Mouse (Mus musculus) megakaryocyte-erythroid progenitor cell, adult 5-6 weeks (primary cell): ENCODE results near the gene Ust. TPM values are rescaled to one million over a fixed set of nuclear protein-coding genes. Genes with fewer than 3 reads are reported as not detected.

Experiments
- ATAC-seq: replicated peaks from 2 replicates; pipeline ENCODE4 v1.8.0; 2016; ENCODE audit warnings: mild to moderate bottlenecking, inconsistent platforms; ENCODE audit not compliant: severe bottlenecking, poor library complexity, low FRiP score, low TSS enrichment
- total RNA-seq, 2 experiments: library from RNA; stranded (forward) in 1 of 2; stranded (reverse) in 1 of 2; fragments of 200-1000, 215-1000 nt in 1 of 2; fragments of >200 nt in 1 of 2; fragmentation: Nextera tagmentation in 1 of 2; gene quantifications; 2 replicates each; pipeline ENCODE4 v1.2.3; 2014 to 2017

Gene Ust
- total RNA-seq, 2 experiments from 2014 or later, result not detected

DNA sequence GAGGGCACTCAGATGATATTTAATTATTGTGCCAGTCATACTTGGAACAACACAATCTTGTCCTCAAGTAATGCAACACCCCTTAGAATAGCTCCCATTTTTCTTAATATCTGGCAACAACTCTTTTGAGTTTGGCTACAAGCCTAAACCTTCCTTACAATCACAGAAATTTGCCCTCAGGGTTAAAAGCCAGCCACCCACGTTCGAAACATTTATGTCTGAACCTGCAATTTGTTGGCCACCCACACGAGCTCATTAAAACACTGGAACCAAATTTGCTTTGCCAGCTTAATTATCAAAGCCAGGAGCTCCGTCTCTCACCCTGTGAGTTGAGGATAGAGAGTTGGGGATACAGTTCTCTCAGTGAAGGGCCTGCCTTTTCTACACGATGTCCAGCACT is 70.9 kb downstream of the Ust start:
- ATAC-seq, result no peak

DNA sequence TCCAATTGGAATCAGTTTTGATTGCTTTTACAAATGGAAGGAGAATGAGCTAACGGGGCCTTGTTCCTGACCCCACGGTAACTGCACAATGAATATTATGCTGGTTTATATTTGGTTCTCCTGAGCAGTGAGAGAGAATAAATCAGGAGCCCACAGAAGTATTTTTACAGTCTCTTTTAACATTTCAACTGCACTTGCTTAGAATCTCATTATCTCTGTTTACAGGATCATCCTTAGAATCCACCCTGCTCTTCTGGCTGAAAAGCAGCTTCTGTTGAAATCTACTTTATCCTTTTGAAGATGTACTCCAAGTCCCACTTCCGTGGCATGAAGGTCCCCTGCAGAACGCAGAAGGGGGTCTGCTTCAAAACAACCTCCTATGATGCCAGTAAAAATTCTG is 71.7 kb downstream of the Ust start:
- ATAC-seq, result no peak

- ATAC-seq, result no peak
Measured at GRCm38 (mm10) chr10:8444052-8444451, 74.6 kb downstream of the Ust start.

- no peak for ATAC-seq
Measured at GRCm38 (mm10) chr10:8431857-8432256, 86.8 kb downstream of the Ust start.

DNA sequence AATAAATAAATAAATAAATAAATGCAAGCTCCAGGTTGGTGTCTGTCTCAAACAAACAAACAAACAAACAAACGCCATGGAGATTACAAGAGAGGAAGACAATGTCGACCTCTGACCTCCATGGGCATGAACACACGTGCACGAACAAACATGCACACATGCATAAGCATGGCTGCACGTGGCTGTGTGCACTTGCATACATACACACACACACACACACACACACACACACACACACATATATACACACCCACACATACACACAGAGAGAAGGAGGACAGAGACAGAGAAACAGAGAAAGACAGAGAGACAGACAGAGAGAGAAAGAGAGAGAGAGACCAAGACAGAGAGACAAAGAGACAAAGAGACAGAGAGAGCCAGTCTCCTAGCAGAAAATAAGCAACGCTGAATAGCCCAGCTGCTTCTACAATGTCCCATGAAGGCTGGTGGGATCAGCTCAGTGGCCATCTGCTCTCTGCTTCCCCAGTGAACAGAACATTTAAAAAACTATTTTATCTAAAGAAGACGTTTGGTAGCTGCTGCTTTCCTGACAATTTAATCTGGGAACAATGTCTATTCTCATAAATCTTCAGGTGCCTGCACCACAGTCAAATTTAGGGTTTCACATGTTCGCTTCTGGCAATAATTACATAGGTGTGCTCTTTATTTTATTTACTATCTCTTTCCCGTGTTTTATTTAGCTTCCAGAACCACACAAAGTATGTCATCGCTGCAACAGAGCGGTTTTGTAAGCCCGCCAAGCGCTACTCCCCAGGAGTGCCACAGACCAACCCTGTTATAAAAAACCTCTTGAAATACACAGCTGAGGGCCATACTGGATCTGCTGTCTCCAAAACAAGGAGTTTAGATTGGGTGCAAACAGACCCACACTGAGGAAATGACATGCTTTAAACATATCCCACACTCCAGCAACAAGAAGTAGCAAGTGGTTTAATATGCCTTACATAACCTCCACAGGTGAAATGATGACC is 89.5 kb downstream of the Ust start:
- ATAC-seq, result no peak

DNA sequence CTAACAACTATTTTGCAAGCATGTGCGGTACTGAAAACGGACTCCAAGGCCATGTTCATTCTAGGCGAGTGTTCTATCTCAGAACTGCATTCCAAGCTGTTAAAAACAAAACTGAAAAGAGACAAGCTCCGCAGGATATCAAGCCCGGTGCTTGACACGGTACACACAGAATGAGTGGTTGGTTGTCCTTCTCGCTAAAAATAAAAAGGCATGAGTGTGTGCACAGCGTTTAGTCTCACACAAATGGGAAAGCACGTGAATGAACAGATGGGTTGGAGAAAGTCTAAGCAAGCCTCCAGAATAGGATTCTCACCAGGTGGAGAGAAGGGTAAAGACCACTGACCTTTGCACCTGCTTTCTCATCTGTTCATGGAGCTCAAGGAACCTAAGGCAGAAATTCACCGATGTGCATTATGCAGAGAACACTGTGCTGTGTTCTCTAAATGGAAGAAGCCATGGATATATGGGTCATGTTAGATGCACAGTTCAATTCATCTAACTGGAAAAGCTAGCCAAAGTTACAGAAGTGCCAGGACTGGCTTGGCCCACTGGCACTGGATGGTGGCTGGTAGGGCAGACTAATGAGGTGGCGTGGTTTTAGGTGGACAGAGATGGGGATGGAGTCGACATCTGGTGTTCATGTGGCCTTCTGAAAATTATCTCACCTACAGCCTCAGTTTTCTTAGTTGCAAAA is 90.8 kb downstream of the Ust start:
- ATAC-seq, result no peak

GRCm38 (mm10) chr10:8419496-8420009 is 99.1 kb downstream of the Ust start:
- no peak for ATAC-seq

GRCm38 (mm10) chr10:8415474-8415873 is 103.2 kb downstream of the Ust start:
- ATAC-seq, result no peak

DNA sequence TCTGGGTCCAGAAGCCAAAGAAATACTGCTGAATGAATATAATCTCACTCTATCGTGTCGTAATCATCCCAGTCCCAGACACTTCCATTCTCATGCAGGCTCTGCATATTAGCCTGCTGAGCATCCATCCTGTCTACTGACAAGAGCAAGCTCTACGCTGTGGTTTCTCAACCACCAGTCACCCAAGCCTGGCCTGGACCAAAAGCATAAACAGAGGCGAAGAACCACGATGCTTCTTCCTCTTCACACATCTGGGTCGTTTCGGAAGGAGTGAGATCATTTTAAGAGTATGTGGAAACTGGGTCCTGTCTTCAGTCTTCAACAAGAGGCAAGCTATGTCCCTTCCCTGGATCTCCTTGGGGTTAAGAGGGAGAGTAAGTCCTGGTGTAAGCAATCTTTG is 103.6 kb downstream of the Ust start:
- no peak for ATAC-seq

DNA sequence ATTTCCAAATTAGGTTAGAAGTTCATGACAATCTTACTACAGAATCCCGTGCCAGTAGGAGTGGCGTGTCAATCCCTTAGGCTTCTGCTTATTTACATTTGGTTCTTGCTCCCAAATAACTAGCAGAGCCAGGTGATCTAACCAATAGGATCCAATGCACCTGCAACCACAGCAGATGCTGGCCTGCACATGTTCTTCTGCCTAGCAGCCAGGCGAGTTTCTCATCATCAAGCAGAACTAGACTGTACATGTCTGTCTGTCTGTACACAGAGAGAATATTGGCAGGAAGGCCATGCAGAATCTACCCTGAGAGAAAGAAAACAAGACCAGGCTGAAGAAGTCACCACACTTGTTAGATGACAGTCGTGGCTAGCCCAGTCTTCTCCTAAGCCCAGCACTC is 113.5 kb downstream of the Ust start:
- no peak for ATAC-seq

- ATAC-seq, result no peak
Measured at GRCm38 (mm10) chr10:8392226-8392625, 126.4 kb downstream of the Ust start.

GRCm38 (mm10) chr10:8391264-8391748 is 127.3 kb downstream of the Ust start:
- no peak for ATAC-seq

DNA sequence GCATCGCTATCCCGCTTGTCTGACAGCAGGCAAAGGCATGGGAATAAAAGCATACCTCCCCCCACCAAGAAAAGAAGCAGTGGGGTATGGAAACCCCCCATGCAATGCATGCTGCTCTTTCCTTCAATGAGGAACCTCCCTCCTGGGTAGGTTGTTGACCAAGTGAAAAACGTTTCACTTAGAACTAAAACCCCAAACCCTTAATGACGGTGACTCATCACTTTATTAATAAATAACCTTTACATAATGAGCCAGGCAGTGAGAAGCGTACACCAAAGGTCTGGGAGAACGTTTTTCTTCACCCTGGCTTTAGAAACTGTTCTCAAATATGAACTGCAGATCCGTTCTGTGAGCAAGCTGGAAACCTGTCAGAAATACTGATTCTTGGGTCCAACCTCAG is 130.4 kb downstream of the Ust start:
- no peak for ATAC-seq

DNA sequence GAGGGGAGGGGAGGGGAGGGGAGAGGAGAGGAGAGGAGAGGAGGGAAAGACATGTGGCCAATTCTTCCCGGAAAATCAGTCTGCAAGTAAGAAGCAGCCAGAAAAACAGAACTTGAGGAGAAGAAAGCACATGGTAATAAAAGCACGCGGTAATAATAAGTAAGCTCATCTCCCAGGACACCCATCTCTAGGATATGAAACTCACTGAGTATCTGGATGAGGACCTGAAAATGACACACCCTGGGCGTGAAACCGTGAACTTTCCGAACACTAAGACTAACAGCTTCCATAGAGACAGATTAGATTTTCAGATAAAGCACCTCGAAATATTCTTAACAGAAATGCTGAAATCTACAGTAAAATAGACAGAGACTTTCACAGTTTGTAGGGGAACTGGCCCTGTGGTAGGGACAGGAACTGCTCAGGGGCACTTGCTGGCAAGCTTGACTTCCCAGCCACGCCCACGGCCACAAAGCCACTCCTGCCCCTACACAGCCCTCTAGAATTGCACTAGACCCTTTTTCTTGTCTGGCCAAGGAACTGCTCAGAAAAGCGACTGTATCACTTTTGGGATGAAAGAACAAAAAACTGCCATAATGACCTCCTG is 148.6 kb downstream of the Ust start:
- peak; percentile 52; the same call in 1 of the 2 replicates for ATAC-seq

- ATAC-seq, result no peak
Measured at GRCm38 (mm10) chr10:8365816-8366215, 152.8 kb downstream of the Ust start.

DNA sequence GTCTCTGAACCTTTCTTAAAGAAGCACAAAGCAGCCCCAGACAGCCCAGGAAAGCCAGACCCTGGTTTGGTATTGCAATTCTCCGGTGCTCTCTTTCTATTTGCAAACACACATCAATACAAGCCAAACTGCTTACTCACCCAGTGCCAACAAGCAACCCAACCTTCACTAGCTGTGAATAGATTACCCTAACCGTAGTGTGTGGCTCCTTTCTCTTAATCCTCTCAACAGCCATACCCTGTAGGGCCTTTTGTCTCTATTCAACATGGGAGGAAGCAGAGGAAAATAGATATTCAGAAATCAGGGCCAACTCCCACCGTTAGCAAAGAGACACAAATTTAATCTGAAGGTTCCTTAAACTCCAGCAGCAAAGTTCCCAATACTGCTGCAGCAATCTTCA is 154.4 kb downstream of the Ust start:
- ATAC-seq, result no peak

GRCm38 (mm10) chr10:8363281-8363680 is 155.3 kb downstream of the Ust start:
- ATAC-seq, result no peak

DNA sequence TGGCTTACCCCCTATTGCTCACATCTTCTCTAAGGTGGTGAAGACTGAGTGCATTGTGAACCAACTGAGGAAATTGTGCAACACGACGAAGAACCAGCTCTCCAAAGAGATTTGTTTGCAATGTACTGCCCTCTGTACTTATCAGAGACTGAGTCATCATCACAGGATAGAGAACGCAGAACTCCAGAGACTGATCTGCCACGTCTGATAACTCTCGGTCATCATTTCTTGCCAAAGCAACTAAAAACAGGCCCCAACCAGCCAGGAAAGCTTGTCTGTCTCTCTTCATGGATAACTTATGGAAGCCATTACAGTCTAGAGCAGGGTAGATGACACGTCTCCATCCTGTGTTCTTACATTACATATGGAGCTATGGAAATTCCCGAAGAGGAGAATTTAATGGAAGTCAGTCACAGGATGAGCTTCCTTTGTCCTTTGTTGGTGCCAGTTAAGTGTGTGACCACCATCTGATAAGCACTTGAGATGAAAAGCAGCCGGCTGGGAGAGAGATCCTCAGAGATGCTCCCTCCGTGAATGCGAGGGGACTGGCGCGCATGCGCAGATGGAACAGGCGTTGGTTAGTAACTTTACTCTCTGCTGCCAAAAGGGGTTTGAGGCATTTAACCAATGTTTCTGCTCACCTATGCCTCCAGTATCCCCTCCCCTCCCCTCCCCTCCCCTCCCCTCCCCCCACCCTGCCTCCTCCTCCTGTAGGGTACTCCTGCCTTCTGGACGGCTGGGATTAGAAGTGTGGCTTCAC is 160.2 kb downstream of the Ust start:
- ATAC-seq, result no peak

- ATAC-seq, result no peak
Measured at GRCm38 (mm10) chr10:8353534-8353933, 165.1 kb downstream of the Ust start.
